Mouse (Mus musculus): Measurements from ENCODE around the gene Scn3a.

Scn3a gene

GRCm38 (mm10) chr2:65441110-65441509, 126.3 kb downstream of the Scn3a start:
- H3K27me3 ChIP-seq (ENCODE audit: insufficient read depth, low read length), result no peaks in the 10 kb centered on the region
- H3K4me1 ChIP-seq (replicated peaks; ENCODE audit: low read depth, low read length), result peaks cover 51% of the 10 kb centered on the region
- TF ChIP-seq NANOG (IDR thresholded peaks at IDR 0.05; ENCODE audit: borderline replicate concordance, low read length) (no peak), CTCF (conservative IDR thresholded peaks at IDR 0.05; ENCODE audit: low read length) (no peak), POU5F1 (IDR thresholded peaks at IDR 0.05; ENCODE audit: borderline replicate concordance, low read length) (no peak)
- no peaks in the 10 kb centered on the region for H3K9me3 ChIP-seq (ENCODE audit: low read length)
- no peaks in the 10 kb centered on the region for H3K36me3 ChIP-seq (ENCODE audit: insufficient read depth, low read length)
- H3K4me3 ChIP-seq (replicated peaks; ENCODE audit: low read length), result no peak overlapping the region

GRCm38 (mm10) chr2:65436917-65437316, 130.5 kb downstream of the Scn3a start:
- TF ChIP-seq NANOG (IDR thresholded peaks at IDR 0.05; ENCODE audit: borderline replicate concordance, low read length) (peak; percentile 49), CTCF (conservative IDR thresholded peaks at IDR 0.05; ENCODE audit: low read length) (no peak)
- Histone ChIP-seq H3K4me1 (replicated peaks; ENCODE audit: low read depth, low read length) (peaks cover 58% of the 10 kb centered on the region), H3K36me3 (ENCODE audit: insufficient read depth, low read length) (no peaks in the 10 kb centered on the region), H3K4me3 (replicated peaks; ENCODE audit: low read length) (no peak overlapping the region), H3K27me3 (ENCODE audit: insufficient read depth, low read length) (no peaks in the 10 kb centered on the region), H3K9me3 (ENCODE audit: low read length) (no peaks in the 10 kb centered on the region)

- H3K4me3 ChIP-seq (replicated peaks; ENCODE audit: low read length), result no peak overlapping the region
- peaks cover 13% of the 10 kb centered on the region for H3K36me3 ChIP-seq (ENCODE audit: insufficient read depth, low read length)
- H3K9me3 ChIP-seq (ENCODE audit: low read length), result peaks cover 20% of the 10 kb centered on the region
- no peaks in the 10 kb centered on the region for H3K27me3 ChIP-seq (ENCODE audit: insufficient read depth, low read length)
- peak; percentile 68; the same call in 1 of the 2 replicates for TF ChIP-seq NANOG (IDR thresholded peaks at IDR 0.05; ENCODE audit: borderline replicate concordance, low read length)
- TF ChIP-seq CTCF (conservative IDR thresholded peaks at IDR 0.05; ENCODE audit: low read length), result no peak
- H3K4me1 ChIP-seq (replicated peaks; ENCODE audit: low read depth, low read length), result peaks cover 55% of the 10 kb centered on the region
Measured at GRCm38 (mm10) chr2:65423501-65423900, 143.9 kb downstream of the Scn3a start.

GRCm38 (mm10) chr2:65421259-65422255, 145.9 kb downstream of the Scn3a start:
- Histone ChIP-seq H3K4me1 (replicated peaks; ENCODE audit: low read depth, low read length) (peaks cover 60% of the 10 kb centered on the region), H3K36me3 (ENCODE audit: insufficient read depth, low read length) (peaks cover 32% of the 10 kb centered on the region), H3K9me3 (ENCODE audit: low read length) (peaks cover 37% of the 10 kb centered on the region), H3K4me3 (replicated peaks; ENCODE audit: low read length) (no peak overlapping the region), H3K27me3 (ENCODE audit: insufficient read depth, low read length) (no peaks in the 10 kb centered on the region)
- TF ChIP-seq POU5F1 (IDR thresholded peaks at IDR 0.05; ENCODE audit: borderline replicate concordance, low read length) (no peak), NANOG (IDR thresholded peaks at IDR 0.05; ENCODE audit: borderline replicate concordance, low read length) (peak; percentile 89), CTCF (conservative IDR thresholded peaks at IDR 0.05; ENCODE audit: low read length) (no peak)

GRCm38 (mm10) chr2:65418608-65419007, 148.8 kb downstream of the Scn3a start:
- Histone ChIP-seq H3K9me3 (ENCODE audit: low read length) (peaks cover 41% of the 10 kb centered on the region), H3K4me3 (replicated peaks; ENCODE audit: low read length) (no peak overlapping the region), H3K4me1 (replicated peaks; ENCODE audit: low read depth, low read length) (peaks cover 67% of the 10 kb centered on the region), H3K36me3 (ENCODE audit: insufficient read depth, low read length) (peaks cover 32% of the 10 kb centered on the region), H3K27me3 (ENCODE audit: insufficient read depth, low read length) (no peaks in the 10 kb centered on the region)
- TF ChIP-seq NANOG (IDR thresholded peaks at IDR 0.05; ENCODE audit: borderline replicate concordance, low read length) (peak; percentile 75; the same call in 1 of the 2 replicates), CTCF (conservative IDR thresholded peaks at IDR 0.05; ENCODE audit: low read length) (no peak)

- peaks cover 41% of the 10 kb centered on the region for H3K9me3 ChIP-seq (ENCODE audit: low read length)
- TF ChIP-seq POU5F1 (IDR thresholded peaks at IDR 0.05; ENCODE audit: borderline replicate concordance, low read length) (no peak), CTCF (conservative IDR thresholded peaks at IDR 0.05; ENCODE audit: low read length) (no peak), NANOG (IDR thresholded peaks at IDR 0.05; ENCODE audit: borderline replicate concordance, low read length) (no peak)
- no peak overlapping the region for H3K4me3 ChIP-seq (replicated peaks; ENCODE audit: low read length)
- H3K4me1 ChIP-seq (replicated peaks; ENCODE audit: low read depth, low read length), result peaks cover 65% of the 10 kb centered on the region
- peaks cover 32% of the 10 kb centered on the region for H3K36me3 ChIP-seq (ENCODE audit: insufficient read depth, low read length)
- no peaks in the 10 kb centered on the region for H3K27me3 ChIP-seq (ENCODE audit: insufficient read depth, low read length)
Measured at GRCm38 (mm10) chr2:65416535-65416934, 150.9 kb downstream of the Scn3a start.

GRCm38 (mm10) chr2:65415294-65415693, 152.1 kb downstream of the Scn3a start:
- TF ChIP-seq POU5F1 (IDR thresholded peaks at IDR 0.05; ENCODE audit: borderline replicate concordance, low read length), result no peak
- TF ChIP-seq NANOG (IDR thresholded peaks at IDR 0.05; ENCODE audit: borderline replicate concordance, low read length), result no peak
- TF ChIP-seq CTCF (conservative IDR thresholded peaks at IDR 0.05; ENCODE audit: low read length), result no peak
- H3K27me3 ChIP-seq (ENCODE audit: insufficient read depth, low read length), result no peaks in the 10 kb centered on the region
- H3K4me3 ChIP-seq (replicated peaks; ENCODE audit: low read length), result no peak overlapping the region
- H3K4me1 ChIP-seq (replicated peaks; ENCODE audit: low read depth, low read length), result peaks cover 57% of the 10 kb centered on the region
- H3K9me3 ChIP-seq (ENCODE audit: low read length), result peaks cover 41% of the 10 kb centered on the region
- H3K36me3 ChIP-seq (ENCODE audit: insufficient read depth, low read length), result peaks cover 32% of the 10 kb centered on the region

- TF ChIP-seq NANOG (IDR thresholded peaks at IDR 0.05; ENCODE audit: borderline replicate concordance, low read length), result no peak; the same call in 1 of the 2 replicates
- no peak for TF ChIP-seq CTCF (conservative IDR thresholded peaks at IDR 0.05; ENCODE audit: low read length)
- TF ChIP-seq POU5F1 (IDR thresholded peaks at IDR 0.05; ENCODE audit: borderline replicate concordance, low read length), result no peak
- peaks cover 52% of the 10 kb centered on the region for H3K4me1 ChIP-seq (replicated peaks; ENCODE audit: low read depth, low read length)
- H3K4me3 ChIP-seq (replicated peaks; ENCODE audit: low read length), result peak overlapping the region; percentile 46
- no peaks in the 10 kb centered on the region for H3K27me3 ChIP-seq (ENCODE audit: insufficient read depth, low read length)
- H3K36me3 ChIP-seq (ENCODE audit: insufficient read depth, low read length), result peaks cover 29% of the 10 kb centered on the region
- H3K9me3 ChIP-seq (ENCODE audit: low read length), result peaks cover 41% of the 10 kb centered on the region
Measured at GRCm38 (mm10) chr2:65414806-65415281, 152.6 kb downstream of the Scn3a start.

Data from E14TG2a.4 (cell line).